Mouse (Mus musculus) forelimb bud, embryonic 11.5 days (tissue): ENCODE measurements around the gene Mobp.

Experiments
- DNase-seq: peaks from one replicate; pipeline ENCODE4 v3.0.0-alpha.2; 2012; ENCODE audit warnings: low read depth, low spot score

The Mobp gene

DNA sequence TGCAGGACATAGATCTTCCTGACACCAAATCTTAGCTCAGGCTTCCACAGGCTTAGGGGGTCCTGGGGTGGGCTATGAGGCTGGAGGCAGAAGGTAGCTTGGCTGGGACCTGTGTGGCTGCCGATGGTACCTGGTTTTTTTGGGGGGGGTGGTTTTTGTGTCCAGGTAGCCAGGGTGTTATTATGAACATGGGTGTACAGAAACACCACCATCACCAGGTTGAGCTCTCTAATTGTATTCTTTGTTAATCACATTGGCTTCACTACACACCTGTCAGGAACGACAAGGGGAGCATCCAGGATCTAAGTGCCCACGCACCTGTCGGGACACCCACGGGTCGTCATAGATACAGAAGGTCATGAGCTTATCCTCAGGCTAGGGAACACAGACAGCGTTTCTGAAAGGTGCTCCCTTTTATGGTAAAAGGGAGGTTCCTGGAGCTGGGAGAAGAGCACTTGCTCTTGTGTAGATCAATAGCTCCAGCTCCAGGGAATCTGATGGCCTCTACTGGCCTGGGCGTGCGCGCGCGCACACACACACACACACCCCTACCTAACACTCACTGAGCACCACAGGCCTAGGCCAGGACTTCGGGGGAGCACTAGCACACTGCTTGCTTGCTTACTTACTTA lies 14.9 kb upstream of the Mobp start:
- DNase-seq = no peak

DNA sequence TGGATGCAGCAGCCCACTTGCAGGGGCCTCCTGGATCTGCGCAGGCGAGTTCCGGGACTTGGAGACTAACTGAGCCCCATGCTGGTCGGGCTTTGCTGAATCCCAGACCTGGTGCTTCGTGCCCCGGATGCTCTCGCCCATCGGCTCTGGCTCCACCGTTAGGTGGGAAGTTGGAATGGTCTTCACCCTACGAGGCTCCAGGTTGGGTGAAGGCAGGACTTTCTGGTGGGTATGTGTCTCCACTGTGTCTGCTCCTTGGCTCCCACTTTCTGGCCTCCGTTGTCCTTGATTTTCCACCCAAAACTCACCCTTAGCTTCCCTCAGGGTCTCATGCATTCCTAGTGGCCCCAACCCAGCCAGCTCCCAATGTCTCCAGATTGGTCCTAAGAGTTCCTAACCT lies 14.1 kb upstream of the Mobp start:
- DNase-seq = no peak

DNA sequence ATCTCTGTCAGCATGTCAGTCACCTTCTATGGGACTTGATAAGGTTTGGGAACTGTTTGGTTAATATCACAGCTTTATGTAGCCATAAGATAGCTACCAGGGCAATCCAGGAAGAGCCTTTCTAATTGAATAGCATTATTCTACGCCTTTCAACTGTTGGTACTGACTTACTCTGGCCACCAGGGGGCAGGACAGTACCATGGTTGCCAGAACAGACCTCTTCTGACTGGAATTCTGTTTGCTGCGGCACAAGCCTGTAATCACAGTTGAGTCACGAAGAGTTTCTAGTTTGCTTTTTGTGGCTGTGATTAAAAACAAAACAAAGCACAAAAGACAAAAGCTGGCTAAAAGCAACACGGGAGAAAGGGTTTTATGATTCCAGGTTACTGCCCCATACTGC lies 8.9 kb upstream of the Mobp start:
- DNase-seq = peak; percentile 70

DNA sequence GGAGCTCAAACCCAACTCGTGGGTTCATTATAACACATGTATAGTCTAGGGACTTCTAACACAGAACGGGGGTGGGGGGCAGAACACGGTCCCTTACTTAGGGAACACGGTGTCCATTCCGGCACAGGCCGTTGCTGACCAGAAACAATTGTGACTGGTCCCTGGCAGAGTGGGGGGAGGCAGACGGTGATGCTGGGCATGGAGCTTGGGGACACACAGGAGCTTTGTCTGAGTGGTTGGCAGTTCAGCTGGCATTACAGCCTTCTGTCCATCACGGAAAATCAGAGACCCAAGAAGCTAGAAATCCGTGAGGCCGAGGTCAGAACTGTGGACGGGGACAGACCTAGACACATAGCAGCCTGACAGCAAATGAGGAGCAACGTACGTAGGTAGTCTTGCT lies 5.0 kb upstream of the Mobp start:
- no peak for DNase-seq

DNA sequence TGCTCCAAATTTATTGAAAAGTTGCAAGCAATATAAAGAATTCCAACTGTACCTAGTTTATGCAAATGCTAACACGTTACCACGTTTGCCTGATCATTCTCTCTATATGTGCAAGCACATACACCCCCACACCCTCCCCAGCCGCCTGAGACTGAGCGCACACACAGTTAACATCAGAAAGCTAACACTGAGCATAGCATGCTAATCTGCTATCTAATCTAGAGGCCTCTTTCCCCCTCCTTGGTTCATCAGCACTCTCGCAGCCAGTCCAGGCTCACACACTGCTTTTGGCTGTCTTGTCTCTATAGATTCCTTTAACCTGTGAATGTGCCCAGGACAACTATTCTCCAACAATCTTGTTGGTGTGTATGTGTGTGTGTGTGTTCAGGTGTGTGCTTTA lies 1.6 kb downstream of the Mobp start:
- DNase-seq = no peak

DNA sequence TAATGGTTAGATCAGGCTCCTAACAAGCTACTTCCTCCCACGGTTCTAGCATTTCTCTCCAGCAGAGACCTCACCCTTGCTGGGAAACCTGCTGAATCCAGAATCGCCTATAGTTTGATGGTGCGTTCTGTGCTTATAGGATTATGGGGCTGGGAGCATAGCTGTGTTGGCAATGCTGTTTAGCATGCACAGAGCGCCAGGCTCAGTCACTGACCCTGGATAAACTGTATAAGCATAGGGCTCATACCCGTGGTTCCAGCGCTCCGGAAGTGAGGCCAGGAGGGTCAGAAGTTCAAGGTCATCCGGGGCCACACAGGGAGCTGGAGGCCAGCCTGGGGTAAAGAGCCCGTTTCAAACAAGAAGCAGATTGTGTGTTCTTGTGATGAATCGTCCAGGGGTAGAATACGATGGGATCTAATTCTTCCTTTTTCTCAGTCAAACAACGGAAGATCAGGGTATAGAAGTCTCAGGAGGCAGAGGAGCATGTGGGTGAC lies 2.4 kb downstream of the Mobp start:
- no peak for DNase-seq

DNA sequence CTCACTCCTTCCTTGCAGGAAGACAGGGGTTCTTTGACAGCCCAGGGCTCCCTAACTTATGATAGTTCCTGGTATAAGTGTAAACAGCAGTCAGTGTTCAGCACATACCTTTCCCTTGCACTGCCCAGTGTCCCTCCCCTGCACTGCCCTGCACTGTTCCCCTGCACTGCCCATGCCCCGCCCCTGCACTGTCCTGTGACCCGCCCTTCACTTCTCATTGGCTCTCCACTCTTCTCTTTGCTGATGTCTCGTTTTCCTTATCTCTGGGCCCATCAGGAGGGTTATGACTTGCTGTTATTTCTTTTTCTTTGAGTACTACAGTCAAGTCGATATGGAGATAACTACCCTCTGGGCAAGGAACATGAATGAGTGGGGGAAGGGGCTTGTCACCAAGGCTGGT lies 8.5 kb downstream of the Mobp start:
- no peak for DNase-seq

DNA sequence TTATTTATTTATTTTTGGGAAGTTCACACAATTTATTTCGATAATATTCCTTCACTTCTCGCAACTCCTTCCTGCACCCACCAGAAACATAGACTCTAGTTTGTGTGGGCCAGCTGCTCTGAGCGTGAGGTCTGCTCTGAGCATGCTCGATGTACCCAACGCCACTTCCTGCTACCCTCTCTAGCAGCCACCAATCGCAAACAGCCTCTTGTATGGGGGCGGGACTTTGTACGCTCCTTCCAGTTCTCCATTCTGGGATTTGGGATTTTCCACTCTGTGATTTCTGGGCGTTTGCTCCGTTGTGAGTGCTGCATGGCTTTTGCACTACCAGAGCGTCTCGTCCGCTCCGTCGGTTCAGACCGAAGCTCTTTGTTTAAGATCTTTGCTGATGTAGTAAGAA lies 14.4 kb downstream of the Mobp start:
- no peak for DNase-seq

DNA sequence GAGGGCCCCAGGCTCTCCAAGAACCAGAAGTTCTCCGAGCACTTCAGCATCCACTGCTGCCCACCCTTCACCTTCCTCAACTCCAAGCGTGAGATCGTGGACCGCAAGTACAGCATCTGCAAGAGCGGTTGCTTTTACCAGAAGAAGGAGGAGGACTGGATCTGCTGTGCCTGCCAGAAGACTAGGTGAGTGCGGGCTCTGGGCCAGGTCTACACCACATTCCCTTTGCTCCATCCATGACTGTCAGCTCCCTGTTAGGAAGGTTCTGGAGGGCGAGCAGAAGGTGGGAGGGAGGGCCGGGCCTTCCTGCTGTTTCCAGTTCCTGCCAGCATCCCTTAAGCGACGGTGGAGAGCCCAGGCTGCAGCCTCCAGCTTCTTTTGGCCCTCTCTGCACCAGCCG lies 18.3 kb downstream of the Mobp start:
- DNase-seq = no peak

DNA sequence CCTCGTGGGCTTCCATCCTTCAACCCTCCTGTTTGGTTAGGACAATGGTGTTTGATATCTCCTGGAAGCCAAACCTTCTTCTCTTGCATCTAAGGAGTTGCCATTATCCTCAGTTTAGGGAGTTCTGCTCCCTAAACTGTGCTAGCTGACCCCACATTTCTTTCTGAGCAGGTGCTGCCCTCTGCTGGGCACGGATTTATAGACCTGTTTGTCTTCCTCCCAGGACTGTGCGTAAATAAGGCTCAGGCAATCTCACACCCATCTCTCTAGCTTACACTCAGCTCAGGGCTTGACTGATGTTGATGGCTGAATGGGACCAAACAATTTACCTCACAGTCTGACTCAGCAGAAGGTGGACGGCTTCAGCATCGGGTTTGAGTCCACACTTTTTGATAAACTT lies 21.8 kb downstream of the Mobp start:
- peak; percentile 58 for DNase-seq

DNA sequence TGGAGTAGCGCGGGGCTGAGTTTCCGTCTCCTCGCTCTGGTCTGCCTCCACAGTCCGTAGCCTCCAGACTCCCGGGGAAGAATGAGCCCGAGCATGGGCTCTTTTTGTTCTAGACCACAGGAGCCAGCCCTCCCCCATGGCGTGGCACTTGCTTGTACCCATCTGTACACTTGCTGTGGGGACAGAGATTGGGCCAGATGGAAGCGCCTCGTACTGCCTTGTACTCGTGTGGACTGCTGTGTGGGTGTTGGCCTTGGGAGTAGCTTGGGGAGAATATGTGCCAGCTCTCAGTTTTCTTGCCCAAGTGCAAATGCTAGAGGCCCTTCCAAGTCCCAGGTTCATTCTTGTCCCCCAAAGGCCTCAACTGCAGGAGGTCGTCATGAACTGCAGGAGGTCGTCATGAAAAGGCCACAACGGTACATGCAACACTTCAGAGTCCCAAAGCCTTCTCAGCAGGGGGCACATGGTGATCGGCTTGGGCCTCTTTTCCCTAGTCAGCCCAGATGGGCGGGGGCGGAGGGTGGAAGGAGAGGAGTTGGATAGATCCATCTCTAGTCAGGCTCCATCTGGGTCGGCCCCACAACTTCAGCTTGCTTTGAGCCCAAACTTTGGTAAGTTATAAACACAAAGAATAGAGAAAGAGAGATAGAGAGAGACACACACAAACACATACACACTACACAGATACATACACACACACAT lies 25.1 kb downstream of the Mobp start:
- DNase-seq = no peak

DNA sequence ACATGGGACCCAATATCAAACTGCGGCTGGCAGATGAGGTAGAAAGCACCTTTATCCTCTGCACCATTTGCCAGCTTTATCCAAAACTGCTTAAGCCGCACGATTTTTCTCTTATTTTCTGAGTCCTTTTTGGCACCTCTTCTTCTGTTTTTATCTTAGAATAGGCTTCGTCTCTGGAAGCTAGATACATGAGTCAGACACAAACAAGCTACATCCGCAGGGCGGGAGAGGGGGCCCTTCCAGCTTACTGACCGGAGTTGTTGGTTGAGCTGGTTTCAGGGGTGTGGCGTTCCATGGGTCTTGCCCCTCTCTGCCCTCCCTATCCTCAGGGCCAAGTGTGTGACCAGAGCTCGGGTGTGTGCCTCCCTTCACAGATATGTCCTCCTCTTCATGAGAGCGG lies 29.3 kb downstream of the Mobp start:
- DNase-seq = no peak

DNA sequence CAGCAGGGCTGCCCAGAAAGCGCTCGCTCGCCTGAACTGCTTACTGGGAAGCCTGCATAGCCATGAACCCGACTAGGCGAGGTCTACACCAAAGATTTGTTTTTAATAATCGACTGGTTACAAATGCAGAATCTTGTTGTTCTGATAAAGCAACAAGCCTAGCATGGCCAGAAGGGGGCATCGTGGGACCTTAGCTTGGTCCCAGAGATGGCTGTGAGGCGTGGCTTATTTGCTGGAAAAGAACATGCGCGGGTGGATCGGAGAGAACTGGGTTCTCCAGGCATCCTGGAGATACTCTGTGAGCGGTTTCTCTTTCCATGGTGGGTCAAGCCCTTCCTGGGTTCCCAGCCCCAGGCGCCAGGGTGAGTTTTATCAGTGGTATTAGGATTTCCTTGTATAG lies 35.0 kb downstream of the Mobp start:
- peak; percentile 44 for DNase-seq

DNA sequence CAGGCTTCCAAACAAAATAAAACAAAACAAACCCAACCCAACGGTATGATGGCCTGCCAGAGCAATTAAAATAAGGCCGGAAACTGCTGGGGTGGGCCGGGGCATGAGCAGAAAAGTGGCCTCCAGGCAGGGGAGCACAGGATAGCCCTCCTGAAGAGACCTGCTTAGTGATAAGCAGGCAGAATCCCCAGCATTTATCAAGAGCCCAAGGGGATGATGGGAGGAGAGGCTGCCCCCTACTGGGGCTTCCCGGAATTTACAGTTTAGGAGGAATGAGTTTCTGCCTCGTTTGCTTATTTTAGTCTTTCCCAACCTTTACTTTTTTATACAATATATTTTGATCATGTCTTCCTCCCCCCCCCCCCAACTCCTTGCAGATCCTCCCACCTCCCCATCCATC lies 37.3 kb downstream of the Mobp start:
- DNase-seq = no peak

DNA sequence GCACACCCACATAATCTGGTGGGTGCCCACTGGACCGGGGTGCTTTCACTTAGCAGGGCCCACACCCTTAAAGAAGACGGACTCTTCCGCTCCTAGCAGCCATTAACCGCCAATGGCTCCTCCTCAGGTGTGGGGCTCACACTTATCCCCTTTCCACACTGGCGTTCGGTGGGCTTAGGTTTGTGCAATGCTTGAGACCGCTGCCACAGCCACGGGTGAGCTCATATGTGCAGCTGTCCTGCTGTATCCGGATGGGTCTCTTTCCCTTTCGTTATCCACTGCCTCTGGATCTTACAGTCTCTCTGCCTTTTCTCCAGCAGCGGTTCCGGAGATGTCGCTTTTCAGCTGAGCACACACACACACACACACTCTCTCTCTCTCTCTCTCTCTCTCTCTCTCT lies 41.4 kb downstream of the Mobp start:
- no peak for DNase-seq

DNA sequence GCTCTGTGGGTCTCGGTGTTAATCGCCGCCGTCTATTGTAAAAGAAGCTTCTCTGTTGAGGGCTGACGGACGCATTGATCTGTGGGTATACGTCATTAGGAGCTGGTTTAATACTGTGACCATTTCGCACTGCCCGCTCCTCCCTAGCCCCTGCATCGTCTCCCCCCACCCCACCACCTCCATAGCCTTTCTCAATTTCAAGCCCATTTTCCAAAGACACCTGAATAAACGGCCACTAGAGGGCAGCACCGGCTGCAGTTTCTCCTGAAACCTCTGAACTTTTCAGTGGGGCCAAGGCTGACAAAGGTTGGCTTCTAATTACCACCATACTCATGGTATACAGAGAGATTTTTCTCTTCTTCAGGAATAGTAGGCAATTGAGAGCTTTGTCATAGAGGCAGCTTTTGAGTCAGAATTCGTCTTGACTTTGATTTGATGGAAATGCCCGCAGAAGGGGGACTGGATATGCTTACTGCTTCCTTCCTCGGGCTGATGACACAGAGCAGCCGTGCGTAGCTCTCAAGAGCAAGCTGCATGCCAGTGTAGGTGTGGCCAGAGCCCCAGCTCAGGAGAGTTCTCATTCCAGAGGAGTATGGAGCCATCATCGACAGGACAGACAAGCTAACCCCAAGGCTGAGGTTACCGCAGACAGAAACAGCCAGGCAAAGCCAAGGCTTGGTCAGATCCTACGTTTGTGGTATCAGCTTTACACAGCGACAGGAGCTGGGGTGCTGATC lies 42.0 kb downstream of the Mobp start:
- peak; percentile 90 for DNase-seq

DNA sequence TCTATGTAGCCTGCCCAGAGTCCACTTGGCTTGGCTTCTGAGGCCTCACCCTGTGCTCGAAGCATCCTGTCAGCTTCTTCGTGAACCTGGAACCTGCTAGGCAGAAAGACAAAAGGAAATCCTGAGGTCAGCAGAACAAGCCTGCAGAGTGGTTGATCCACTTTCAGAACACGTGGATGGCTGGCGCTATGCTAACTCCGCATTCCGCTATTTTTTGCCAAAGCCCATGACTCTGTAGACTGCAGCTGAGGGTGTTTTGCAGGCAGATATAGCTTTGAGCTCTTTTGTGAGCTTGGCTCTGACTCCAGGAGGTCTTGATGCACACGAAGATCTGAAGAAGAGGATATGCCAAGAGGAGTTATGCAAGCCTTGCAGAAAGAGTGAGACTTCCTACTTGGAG lies 43.2 kb downstream of the Mobp start:
- no peak for DNase-seq

DNA sequence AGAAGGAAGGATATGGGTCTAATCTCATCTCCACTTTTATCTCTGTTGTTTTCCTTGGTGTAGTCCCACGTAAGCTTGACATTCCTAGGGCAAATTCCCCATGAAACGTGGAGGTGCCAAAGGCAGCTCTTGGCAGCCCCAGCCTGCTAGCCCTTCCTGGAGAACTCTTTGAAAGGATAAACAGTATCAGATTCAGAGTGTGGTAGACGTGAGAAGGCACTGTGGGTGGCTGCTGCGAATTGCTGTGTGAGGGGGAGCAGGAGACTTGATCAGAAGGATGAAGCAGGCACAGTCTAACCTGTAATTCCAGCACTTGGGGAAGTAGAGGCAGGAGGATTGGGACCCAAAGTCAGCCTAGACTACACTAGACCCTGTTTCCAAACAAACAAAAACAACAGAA lies 51.4 kb downstream of the Mobp start:
- DNase-seq = no peak

DNA sequence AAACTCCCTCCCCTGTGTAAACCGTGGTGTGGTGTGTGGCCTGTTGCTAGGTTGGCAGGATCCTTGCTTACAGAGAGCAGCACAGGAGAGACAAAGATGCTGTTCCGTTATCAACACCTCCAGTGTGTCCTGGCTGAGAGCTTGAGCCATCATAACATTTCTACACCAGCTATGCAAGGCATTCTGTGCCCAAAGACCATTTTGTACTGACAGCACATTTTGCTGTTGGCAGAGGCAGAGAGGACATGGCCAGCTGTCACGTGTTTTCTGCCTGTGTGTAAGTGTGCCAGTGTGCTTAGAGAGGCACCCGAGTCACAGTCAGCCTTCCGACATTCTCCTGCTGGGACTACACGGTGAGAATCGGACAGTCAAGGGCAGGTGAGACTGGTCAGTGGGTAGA lies 52.2 kb downstream of the Mobp start:
- DNase-seq = no peak

DNA sequence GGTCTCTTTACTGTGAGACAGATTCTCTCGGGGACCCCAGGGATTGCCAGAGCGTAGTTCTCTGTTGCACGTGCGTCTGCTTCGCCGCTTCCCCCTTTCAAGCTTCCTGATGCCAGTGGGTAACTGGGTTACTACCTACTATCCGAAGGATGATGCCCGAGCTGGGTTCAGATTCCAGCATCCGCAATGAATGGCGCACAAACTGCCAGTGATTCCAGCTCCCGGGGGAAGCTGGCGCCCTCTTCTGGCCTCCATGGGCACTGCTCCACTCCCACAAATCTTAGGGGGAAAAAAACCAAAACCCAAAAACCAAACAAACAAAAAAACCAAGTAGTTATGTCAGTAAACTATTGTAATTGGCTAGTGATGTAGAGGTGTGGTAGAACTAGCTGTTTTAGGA lies 53.2 kb downstream of the Mobp start:
- DNase-seq = no peak

DNA sequence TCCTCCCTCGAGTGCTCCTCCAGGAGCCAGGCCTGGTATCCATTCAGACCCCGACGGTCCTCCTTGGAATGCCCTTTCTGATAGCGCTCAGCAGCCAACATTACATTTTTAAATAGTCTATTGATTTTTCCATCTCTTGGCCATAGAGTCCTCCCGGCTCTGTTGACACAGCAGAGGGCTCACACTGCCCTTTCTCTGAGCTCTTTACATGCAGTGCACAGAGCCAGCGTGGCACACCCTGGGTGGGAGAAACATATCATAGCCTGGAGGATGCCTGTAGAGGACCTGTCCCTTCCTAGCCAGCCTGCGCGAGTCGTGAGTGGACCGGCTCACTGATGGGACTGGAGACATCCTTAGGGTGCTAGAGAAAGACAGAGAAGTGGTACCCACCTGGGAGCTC lies 54.4 kb downstream of the Mobp start:
- DNase-seq = no peak

DNA sequence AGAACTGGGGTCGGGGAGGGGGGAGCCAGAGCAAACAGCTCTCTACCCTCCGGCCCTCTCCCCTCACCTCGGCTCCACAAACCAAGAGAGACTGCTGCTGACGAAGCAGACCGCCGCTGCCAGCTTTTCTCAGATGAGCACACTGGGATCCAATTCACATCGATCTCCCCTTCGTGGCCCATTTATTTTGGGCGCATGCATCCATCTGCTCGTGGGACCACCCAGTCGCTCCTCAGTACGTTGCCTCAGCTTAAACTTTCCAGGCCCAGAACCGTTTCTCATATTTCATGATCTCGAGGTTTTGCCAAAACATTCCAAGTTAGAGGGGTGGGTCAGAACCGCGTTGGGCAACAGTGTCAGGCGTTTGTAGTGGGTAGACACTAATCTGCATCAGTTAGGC lies 57.4 kb downstream of the Mobp start:
- no peak for DNase-seq

DNA sequence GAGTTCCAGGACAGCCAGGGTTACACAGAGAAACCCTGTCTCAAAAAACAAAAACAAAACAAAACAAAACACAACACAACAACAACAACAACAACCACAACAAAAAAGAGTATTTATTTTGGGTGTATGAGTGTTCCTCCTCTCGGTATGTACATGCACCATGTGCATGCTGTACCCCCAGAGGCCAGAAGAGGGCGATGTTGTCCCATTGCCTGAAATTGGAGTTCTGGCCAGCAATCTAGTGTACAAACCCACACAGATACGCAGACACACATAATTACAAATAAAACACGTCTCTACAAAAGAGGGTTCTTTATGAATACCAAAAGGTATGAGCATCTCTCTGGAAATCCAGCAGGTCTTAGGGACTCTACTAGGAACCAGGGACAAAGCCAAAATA lies 60.6 kb downstream of the Mobp start:
- no peak for DNase-seq
